In genomic region chr16:30686536-30686935, GRCm38 (mm10) we compare ENCODE assay signal across 27 mouse cellular contexts.
DNase-seq lines count a peak whose midpoint lies in the region; ATAC-seq lines count a peak whose summit lies in the region.
"Had no signal": no experiment of that assay in that cellular context is flagged by ENCODE, and none has a peak within 500 bp of the region (broad histone marks: within the 10 kb centered on the region; RNA-seq: fewer than 3 reads in every experiment).

No protein-coding gene starts in this region.

- no peak overlapping the region for H3K9ac ChIP-seq in liver, embryonic 11.5 days (ENCODE audit: low read depth, low read length)
- H3K9ac ChIP-seq: embryonic facial prominence, embryonic 13.5 days; hindbrain, embryonic 13.5 days; liver, embryonic 13.5 days; midbrain, embryonic 15.5 days; neural tube, embryonic 12.5 days; stomach, embryonic 15.5 days had no signal

- H3K4me3 ChIP-seq in liver, embryonic 11.5 days (ENCODE audit: low read depth, low read length): no peak overlapping the region
- H3K4me3 ChIP-seq: embryonic facial prominence, embryonic 13.5 days; hindbrain, embryonic 13.5 days; liver, embryonic 13.5 days; midbrain, embryonic 10.5 days; midbrain, embryonic 15.5 days; neural tube, embryonic 12.5 days; stomach, embryonic 15.5 days had no signal

- WGBS in liver, embryonic 11.5 days: 43% methylated on average over 6 of the region's 6 CpGs

- H3K4me2 ChIP-seq in liver, embryonic 11.5 days: no peak overlapping the region
- H3K4me2 ChIP-seq: embryonic facial prominence, embryonic 13.5 days; heart, embryonic 11.5 days; hindbrain, embryonic 13.5 days; liver, embryonic 13.5 days; midbrain, embryonic 15.5 days; neural tube, embryonic 12.5 days; stomach, embryonic 15.5 days had no signal

- peak; percentile 63 for ATAC-seq in inflammation-experienced regulatory T-cells, adult 6 months
- no peak for ATAC-seq in megakaryocyte, adult 5-6 weeks (ENCODE audit: poor library complexity, severe bottlenecking)
- no peak for ATAC-seq in liver, embryonic 11.5 days (replicated peaks; ENCODE audit: low FRiP score)
- ATAC-seq: forebrain, embryonic 16.5 days; lung, postnatal 0 days; midbrain, embryonic 15.5 days had no signal

- H3K36me3 ChIP-seq in liver, embryonic 11.5 days (ENCODE audit: control insufficient read depth, insufficient read depth, low read length): no peaks in the 10 kb centered on the region
- H3K36me3 ChIP-seq: embryonic facial prominence, embryonic 13.5 days; hindbrain, embryonic 13.5 days; liver, embryonic 13.5 days; midbrain, embryonic 10.5 days; midbrain, embryonic 15.5 days; neural tube, embryonic 12.5 days; stomach, embryonic 15.5 days had no signal

- H3K27me3 ChIP-seq in liver, embryonic 11.5 days (replicated peaks; ENCODE audit: control insufficient read depth, insufficient read depth, low read length): no peaks in the 10 kb centered on the region
- H3K27me3 ChIP-seq: embryonic facial prominence, embryonic 13.5 days; hindbrain, embryonic 13.5 days; liver, embryonic 13.5 days; midbrain, embryonic 15.5 days; neural tube, embryonic 12.5 days; stomach, embryonic 15.5 days had no signal

- DNase-seq in A20 (ENCODE audit: low read depth, low spot score): peak; percentile 29
- peak; percentile 66 for DNase-seq in CD4-positive, CD25-positive, alpha-beta regulatory T cell, adult 2 months (ENCODE audit: low read depth, low spot score)
- DNase-seq in T-cell, adult 2 months (ENCODE audit: low spot score): peak; percentile 6
- no peak for DNase-seq in right cerebral cortex, adult 18-20 months
- no peak for DNase-seq in cerebellum, postnatal 25 days
- DNase-seq in liver, embryonic 11.5 days (ENCODE audit: low spot score): no peak
- DNase-seq: adrenal gland, postnatal 10 days; cerebellum, adult 9-10 months; heart, postnatal 4 days; kidney, adult 11 months; kidney, postnatal 25 days; left cerebral cortex, postnatal 4 days; liver, embryonic 13.5 days; lung, adult 18-20 months; right cerebral cortex, postnatal 14 days; thymus, postnatal 14 days had no signal

- H3K9me3 ChIP-seq in liver, embryonic 11.5 days (ENCODE audit: control insufficient read depth, low read length): no peaks in the 10 kb centered on the region
- H3K9me3 ChIP-seq: embryonic facial prominence, embryonic 13.5 days; hindbrain, embryonic 13.5 days; liver, embryonic 13.5 days; midbrain, embryonic 10.5 days; midbrain, embryonic 15.5 days; neural tube, embryonic 12.5 days; stomach, embryonic 15.5 days had no signal

- no peaks in the 10 kb centered on the region for H3K4me1 ChIP-seq in liver, embryonic 11.5 days (replicated peaks; ENCODE audit: control insufficient read depth, insufficient read depth, low read length)
- H3K4me1 ChIP-seq: embryonic facial prominence, embryonic 13.5 days; hindbrain, embryonic 13.5 days; liver, embryonic 13.5 days; midbrain, embryonic 15.5 days; neural tube, embryonic 12.5 days; stomach, embryonic 15.5 days had no signal

- H3K27ac ChIP-seq in liver, embryonic 11.5 days (ENCODE audit: low read depth, low read length): no peak overlapping the region
- H3K27ac ChIP-seq: embryonic facial prominence, embryonic 13.5 days; hindbrain, embryonic 13.5 days; liver, embryonic 13.5 days; midbrain, embryonic 10.5 days; midbrain, embryonic 15.5 days; neural tube, embryonic 12.5 days; stomach, embryonic 15.5 days had no signal

Comparison
In these comparisons a context has a peak if more than half of its experiments do, and no peak if none do; other contexts are left out.
1. DNase-seq: peak in A20 (single experiment), CD4-positive, CD25-positive, alpha-beta regulatory T cell, adult 2 months (single experiment) and T-cell, adult 2 months (single experiment); none in right cerebral cortex, adult 18-20 months (single experiment), cerebellum, postnatal 25 days (0 of 2) and liver, embryonic 11.5 days (single experiment).